Mouse (Mus musculus): ENCODE results near the gene Etnk1.

DNA sequence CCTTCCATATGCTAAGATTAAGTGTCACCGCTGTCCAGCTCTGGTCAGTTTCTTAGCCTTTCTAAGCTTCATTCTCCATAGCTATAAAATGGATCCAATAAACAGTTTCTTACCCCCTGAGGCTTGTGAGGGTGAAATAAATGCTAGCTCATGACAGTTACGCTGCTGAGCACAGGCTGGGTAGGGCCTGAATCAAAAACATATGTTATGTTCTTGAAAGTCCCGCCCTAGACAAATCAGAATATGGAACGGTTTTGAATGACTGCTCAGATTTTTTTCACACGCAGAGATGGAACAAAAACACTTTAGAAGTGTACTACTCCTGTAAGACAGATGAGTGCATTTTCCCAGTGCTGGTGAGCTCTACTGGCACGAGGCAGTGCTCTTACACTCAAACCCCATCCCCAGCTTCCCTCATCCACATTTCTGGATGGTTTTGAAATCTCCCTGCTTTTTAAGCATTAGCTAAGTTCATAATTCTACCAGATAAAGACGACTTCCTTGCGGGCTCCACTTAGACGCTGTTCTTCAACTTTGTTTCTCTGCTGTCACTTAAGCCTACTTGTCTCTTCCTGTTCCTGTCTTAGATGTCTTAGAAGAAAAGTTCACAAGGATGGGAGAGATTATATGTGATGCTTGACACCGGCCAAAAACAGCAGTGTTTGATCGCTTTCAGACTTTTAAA lies 4.9 kb downstream of the Etnk1 start:
- TF ChIP-seq EP300 (IDR thresholded peaks at IDR 0.05; ENCODE audit: low read depth) (no peak), CTCF (IDR thresholded peaks at IDR 0.05; ENCODE audit: low read depth) (no peak)
